Mouse (Mus musculus) heart, embryonic 14.5 days (tissue): ENCODE measurements around the gene Def6. TPM values are rescaled to one million over a fixed set of nuclear protein-coding genes. Genes with fewer than 3 reads are reported as not detected.

Source experiments
- ATAC-seq: fragments of 200-750 bp; cut with Nextera tagmentation; 2 replicates; pipeline ENCODE4 v1.8.0; 2017; ENCODE audit warnings: low read depth, moderate TSS enrichment; ENCODE audit not compliant: insufficient number of reproducible peaks, insufficient read depth, low FRiP score
- H3K27ac ChIP-seq, 2 experiments: fragments of 200-500 bp in 1 of 2; fragments of 300-500 bp in 1 of 2; sonication (generic) in 1 of 2; replicated peaks in 1 of 2; 2 replicates each; pipeline ENCODE4 v1.5.1; 2012 to 2014; ENCODE audit warnings: low read depth in 2 of 2, low read length in 2 of 2, control low read depth in 1 of 2, mild to moderate bottlenecking in 1 of 2, mixed read lengths in 1 of 2; ENCODE audit not compliant: control insufficient read depth in 1 of 2, insufficient read depth in 1 of 2
- H3K27me3 ChIP-seq: fragments of 300-500 bp; sonication (generic); 2 replicates; pipeline ENCODE4 v1.6.1; 2014; ENCODE audit warnings: mild to moderate bottlenecking, low read length, control low read depth; ENCODE audit not compliant: control insufficient read depth, insufficient read depth
- H3K36me3 ChIP-seq: fragments of 300-500 bp; sonication (generic); 2 replicates; pipeline ENCODE4 v1.6.1; 2014; ENCODE audit warnings: mild to moderate bottlenecking, control low read depth, low read length, mixed read lengths; ENCODE audit not compliant: control insufficient read depth, insufficient read depth
- H3K4me1 ChIP-seq, 2 experiments: fragments of 200-500 bp in 1 of 2; fragments of 300-500 bp in 1 of 2; sonication (generic) in 1 of 2; 2 replicates each; pipeline ENCODE4 v1.6.1; 2012 to 2014; ENCODE audit warnings: low read length in 2 of 2, control low read depth in 1 of 2, mixed read lengths in 1 of 2; ENCODE audit not compliant: control insufficient read depth in 2 of 2, insufficient read depth in 2 of 2
- H3K4me2 ChIP-seq: fragments of 300-500 bp; sonication (generic); 2 replicates; pipeline ENCODE4 v1.6.1; 2014; ENCODE audit warnings: mild to moderate bottlenecking, low read length
- H3K4me3 ChIP-seq, 2 experiments: fragments of 200-500 bp in 1 of 2; fragments of 300-500 bp in 1 of 2; sonication (generic) in 1 of 2; 2 replicates each; pipeline ENCODE4 v1.5.1; 2012 to 2014; ENCODE audit warnings: low read length in 2 of 2, mild to moderate bottlenecking in 2 of 2, control low read depth in 1 of 2, low read depth in 1 of 2, moderate library complexity in 1 of 2; ENCODE audit not compliant: control insufficient read depth in 1 of 2, insufficient read depth in 1 of 2
- H3K9ac ChIP-seq: fragments of 300-500 bp; sonication (generic); 2 replicates; pipeline ENCODE4 v1.6.1; 2014; ENCODE audit warnings: mild to moderate bottlenecking, low read length
- H3K9me3 ChIP-seq: fragments of 300-500 bp; sonication (generic); 2 replicates; pipeline ENCODE4 v1.6.1; 2016; ENCODE audit warnings: low read length, control low read depth; ENCODE audit not compliant: control insufficient read depth
- WGBS: fragments of 180-500 bp; shearing (Covaris S2); extraction: QIAGEN DNeasy Blood & Tissue Kit; methylation state at CpG from one replicate; pipeline ENCODE4 v1.1.7; 2014; 5-methylcytosine and 5-hydroxymethylcytosine counted together
- polyA plus RNA-seq: library from polyadenylated mRNA; unstranded; fragments of >200 nt; fragmentation: Nextera tagmentation; extraction: Ambion mirVana; gene quantifications from 2 replicates; pipeline ENCODE4 v1.2.1, GENCODE M21; 2014

Gene Def6
- polyA plus RNA-seq, 1 experiment from 2014 or later = 1.5 TPM

- H3K36me3 ChIP-seq = no peaks in the 10 kb centered on the region
- H3K4me2 ChIP-seq = peak overlapping the region; percentile 93
- peak overlapping the region; percentile 81 to 89 for H3K4me3 ChIP-seq
- WGBS = 10% methylated on average over 21 of the region's 22 CpGs
- H3K27ac ChIP-seq = peak overlapping the region; percentile 85 to 92
- no peaks in the 10 kb centered on the region for H3K9me3 ChIP-seq
- peak overlapping the region; percentile 96 for H3K9ac ChIP-seq
- peaks cover 47 to 60% of the 10 kb centered on the region in 2 experiments for H3K4me1 ChIP-seq
- H3K27me3 ChIP-seq = no peaks in the 10 kb centered on the region
- ATAC-seq = peak; percentile 72
These were observed 30.0 kb upstream of the Def6 start for GRCm38 (mm10) chr17:28177540-28178046.

DNA sequence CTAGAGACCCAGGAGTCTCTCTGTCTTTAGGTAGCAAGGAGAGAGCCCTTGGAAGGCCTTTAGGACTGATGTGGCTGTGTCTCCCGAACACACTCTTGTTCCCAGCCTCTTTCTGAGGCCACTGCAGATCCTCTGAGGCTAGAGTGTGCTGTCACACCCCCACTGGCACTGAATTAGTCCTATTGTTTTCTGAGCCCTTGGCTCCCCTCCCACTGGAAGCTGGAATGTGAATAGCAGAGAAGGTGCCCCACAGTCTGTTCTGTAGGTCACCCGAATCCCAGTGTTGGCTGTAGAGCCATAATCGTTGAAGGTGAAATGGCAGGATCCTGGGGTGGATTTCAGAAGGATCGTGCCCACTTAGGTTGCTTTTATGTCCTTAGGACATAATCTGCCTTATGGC, 27.2 kb upstream of the Def6 start:
- peak overlapping the region; percentile 38 for H3K4me2 ChIP-seq
- peak overlapping the region; percentile 47; the same call in 1 of the 2 replicates for H3K9ac ChIP-seq
- H3K27me3 ChIP-seq = no peaks in the 10 kb centered on the region
- H3K27ac ChIP-seq = peak overlapping the region; percentile 64 to 74
- H3K9me3 ChIP-seq = no peaks in the 10 kb centered on the region
- H3K4me1 ChIP-seq = peaks cover 41 to 64% of the 10 kb centered on the region in 2 experiments
- H3K4me3 ChIP-seq = no peak overlapping the region
- 42% methylated on average over 4 of the region's 4 CpGs for WGBS
- 0 out of 2 replicates have a peak, but pooled peaks have one; percentile 8 for ATAC-seq
- no peaks in the 10 kb centered on the region for H3K36me3 ChIP-seq

GRCm38 (mm10) chr17:28180783-28181544, 26.6 kb upstream of the Def6 start:
- Histone ChIP-seq H3K4me2 (peak overlapping the region; percentile 38; the same call in 1 of the 2 replicates), H3K36me3 (no peaks in the 10 kb centered on the region), H3K9ac (no peak overlapping the region), H3K27ac (peak overlapping the region; percentile 64 to 74), H3K9me3 (no peaks in the 10 kb centered on the region), H3K4me1 (peaks cover 45 to 69% of the 10 kb centered on the region in 2 experiments), H3K4me3 (no peak overlapping the region), H3K27me3 (no peaks in the 10 kb centered on the region)
- 84% methylated on average over 15 of the region's 15 CpGs for WGBS
- no peak for ATAC-seq

DNA sequence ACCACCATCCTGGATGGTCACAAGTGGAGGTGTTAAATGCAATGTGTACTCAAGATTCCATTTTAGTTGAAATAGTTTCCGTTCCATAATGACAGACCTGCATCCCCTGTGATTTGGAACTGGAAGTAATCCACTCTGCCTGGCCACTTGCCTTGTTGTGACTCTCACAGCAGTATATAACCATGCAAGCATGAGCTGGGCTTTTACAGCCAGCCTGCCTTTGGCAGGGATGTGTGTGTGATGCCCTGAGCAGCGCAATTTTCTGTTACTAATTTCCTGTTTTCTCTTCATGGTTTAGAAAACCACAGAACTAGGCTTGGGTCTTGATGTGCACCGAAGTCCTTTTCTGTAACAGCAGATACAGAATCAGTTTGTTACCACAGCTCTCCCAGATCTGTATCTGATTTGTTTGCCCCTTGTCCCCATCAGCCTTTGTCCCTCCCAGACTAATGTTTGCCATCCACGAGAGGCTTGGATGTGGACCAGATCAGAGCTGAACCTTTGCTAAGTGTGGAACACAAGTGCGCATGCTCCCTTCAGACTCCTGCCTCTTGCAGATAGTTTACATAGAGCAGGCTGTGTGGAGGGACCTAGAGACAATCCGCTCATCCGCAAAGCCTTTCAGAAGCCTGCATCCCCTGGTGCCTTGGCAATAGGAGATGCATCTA, 22.5 kb upstream of the Def6 start:
- ATAC-seq = no peak
- Histone ChIP-seq H3K4me2 (no peak overlapping the region), H3K9me3 (no peaks in the 10 kb centered on the region), H3K4me1 (peaks cover 26 to 37% of the 10 kb centered on the region in 2 experiments), H3K4me3 (no peak overlapping the region), H3K36me3 (peaks cover 6% of the 10 kb centered on the region), H3K27ac (no peak overlapping the region), H3K27me3 (no peaks in the 10 kb centered on the region), H3K9ac (no peak overlapping the region)
- WGBS = 63% methylated on average over 7 of the region's 7 CpGs

- Histone ChIP-seq H3K27ac (no peak overlapping the region), H3K4me3 (no peak overlapping the region), H3K9me3 (no peaks in the 10 kb centered on the region), H3K27me3 (no peaks in the 10 kb centered on the region), H3K4me2 (no peak overlapping the region), H3K9ac (no peak overlapping the region), H3K36me3 (peaks cover 35% of the 10 kb centered on the region), H3K4me1 (peaks cover 8 to 14% of the 10 kb centered on the region in 2 experiments)
- ATAC-seq = no peak
- 89% methylated on average over 5 of the region's 5 CpGs for WGBS
These were observed 19.3 kb upstream of the Def6 start for GRCm38 (mm10) chr17:28188313-28188712.

DNA sequence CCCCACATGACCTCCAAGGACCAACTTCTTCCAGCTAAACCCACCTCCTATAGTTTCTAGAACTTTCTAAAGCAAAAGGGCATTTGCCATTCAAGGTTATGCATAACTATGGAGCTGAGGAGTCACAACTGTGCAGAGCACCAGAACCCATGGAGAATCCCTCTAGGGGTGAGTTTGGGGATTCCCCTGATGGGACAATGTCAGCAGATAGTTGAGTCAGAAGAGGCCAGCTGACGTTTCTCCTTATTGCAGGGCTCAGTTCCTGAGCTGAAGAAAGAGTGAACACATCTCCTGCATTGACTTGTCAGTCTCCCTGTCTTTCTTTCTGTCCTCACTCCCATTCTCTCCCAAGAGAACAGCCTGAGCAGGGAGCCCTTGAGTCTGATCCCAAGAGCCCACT, 14.8 kb upstream of the Def6 start:
- Histone ChIP-seq H3K9ac (no peak overlapping the region), H3K36me3 (peaks cover 67% of the 10 kb centered on the region), H3K27ac (no peak overlapping the region), H3K4me1 (no peaks in the 10 kb centered on the region), H3K4me2 (no peak overlapping the region), H3K4me3 (no peak overlapping the region), H3K9me3 (no peaks in the 10 kb centered on the region), H3K27me3 (no peaks in the 10 kb centered on the region)
- WGBS = 73% methylated on average over 1 of the region's 1 CpGs
- no peak for ATAC-seq

DNA sequence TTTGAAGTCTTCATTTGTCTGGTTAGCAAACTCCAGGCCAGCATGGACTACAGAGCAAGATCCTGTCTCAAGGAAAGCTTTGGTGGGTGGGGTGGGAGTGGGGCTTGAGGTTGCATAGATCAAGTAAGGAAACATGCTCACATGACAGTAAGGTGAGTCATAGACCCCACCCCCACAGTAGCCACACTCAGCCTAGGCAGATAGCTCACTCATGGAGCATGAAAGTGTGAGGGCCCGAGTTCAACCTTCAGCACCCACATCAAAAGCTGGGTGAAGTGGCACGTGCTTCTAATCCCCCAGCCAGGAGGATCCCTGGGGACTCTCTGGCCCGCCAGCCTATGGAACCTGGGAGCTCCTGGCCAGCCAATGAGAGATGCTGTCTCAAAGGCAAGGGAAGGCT, 14.0 kb upstream of the Def6 start:
- ATAC-seq = no peak
- no peak overlapping the region for H3K27ac ChIP-seq
- H3K4me1 ChIP-seq = no peaks in the 10 kb centered on the region
- 78% methylated on average over 3 of the region's 3 CpGs for WGBS
- no peaks in the 10 kb centered on the region for H3K27me3 ChIP-seq
- H3K4me3 ChIP-seq = no peak overlapping the region
- H3K9ac ChIP-seq = no peak overlapping the region
- H3K4me2 ChIP-seq = no peak overlapping the region
- no peaks in the 10 kb centered on the region for H3K9me3 ChIP-seq
- peaks cover 75% of the 10 kb centered on the region for H3K36me3 ChIP-seq
